Mouse (Mus musculus) bone marrow, adult 2 months (tissue): ENCODE results near the gene Ppard.

ENCODE experiments used
- CTCF ChIP-seq: fragments of 200-500 bp; IDR thresholded peaks from 2 replicates; pipeline ENCODE4 v1.5.1; 2011; ENCODE audit warnings: low read length, control low read depth; ENCODE audit not compliant: control insufficient read depth, insufficient read depth
- POLR2A ChIP-seq: fragments of 200-500 bp; IDR thresholded peaks from 2 replicates; pipeline ENCODE4 v1.6.1; 2011; ENCODE audit warnings: low read depth, mild to moderate bottlenecking, control low read depth, low read length, borderline replicate concordance; ENCODE audit not compliant: control insufficient read depth

DNA sequence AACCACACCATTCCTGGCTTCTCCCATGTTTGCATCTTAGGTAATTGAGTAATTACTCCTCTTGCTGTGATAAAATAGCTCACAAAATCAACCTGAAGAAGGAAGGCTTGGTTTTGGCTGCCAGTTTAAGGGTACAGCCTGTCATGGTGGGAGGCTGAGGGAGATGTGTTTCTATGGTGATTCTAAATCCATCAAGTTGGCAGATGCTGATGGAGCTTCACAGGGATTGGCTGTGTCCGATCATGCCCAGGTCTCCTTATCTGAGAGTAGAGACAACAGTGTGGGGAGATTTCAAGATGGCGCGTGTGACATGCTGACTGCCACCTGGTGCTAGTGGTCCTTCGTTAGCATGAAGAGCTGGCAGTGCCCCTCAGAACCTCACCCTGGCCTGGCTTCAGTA, 89.2 kb downstream of the Ppard start:
- TF ChIP-seq CTCF (no peak), POLR2A (no peak)
